Mouse (Mus musculus): ENCODE measurements around the gene Ccdc50.

DNA sequence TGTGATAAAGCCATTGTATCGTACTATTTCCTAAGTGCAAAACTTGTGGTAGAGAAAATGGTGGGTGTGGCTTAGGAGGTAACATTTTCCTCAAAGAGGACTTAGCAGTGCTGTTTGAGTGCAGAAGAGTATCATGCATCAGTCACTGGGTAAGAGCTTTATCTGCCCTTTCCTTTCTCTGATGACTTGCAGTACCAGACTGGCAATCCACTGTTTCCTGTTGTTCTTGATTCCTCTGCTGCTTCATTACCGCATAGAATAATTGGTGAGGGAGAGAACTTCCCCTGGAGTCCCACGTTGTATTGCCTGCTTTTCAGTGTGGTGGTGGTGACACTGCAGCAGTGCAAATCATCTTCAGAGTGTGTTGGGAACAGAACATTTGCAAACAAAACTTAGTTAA is 29.0 kb downstream of the Ccdc50 start:
- TF ChIP-seq POLR2A (IDR thresholded peaks at IDR 0.05; ENCODE audit: insufficient read depth, low read depth, low read length) = no peak
- no peak for TF ChIP-seq CTCF (IDR thresholded peaks at IDR 0.05)

All from heart, adult 2 months (tissue).